Mouse (Mus musculus): ENCODE data around the gene E130308A19Rik. TPM values are rescaled to one million over a fixed set of nuclear protein-coding genes. Genes with fewer than 3 reads are reported as not detected.

E130308A19Rik gene
- polyA plus RNA-seq, 1 experiment from 2014 or later = 35.6 TPM

DNA sequence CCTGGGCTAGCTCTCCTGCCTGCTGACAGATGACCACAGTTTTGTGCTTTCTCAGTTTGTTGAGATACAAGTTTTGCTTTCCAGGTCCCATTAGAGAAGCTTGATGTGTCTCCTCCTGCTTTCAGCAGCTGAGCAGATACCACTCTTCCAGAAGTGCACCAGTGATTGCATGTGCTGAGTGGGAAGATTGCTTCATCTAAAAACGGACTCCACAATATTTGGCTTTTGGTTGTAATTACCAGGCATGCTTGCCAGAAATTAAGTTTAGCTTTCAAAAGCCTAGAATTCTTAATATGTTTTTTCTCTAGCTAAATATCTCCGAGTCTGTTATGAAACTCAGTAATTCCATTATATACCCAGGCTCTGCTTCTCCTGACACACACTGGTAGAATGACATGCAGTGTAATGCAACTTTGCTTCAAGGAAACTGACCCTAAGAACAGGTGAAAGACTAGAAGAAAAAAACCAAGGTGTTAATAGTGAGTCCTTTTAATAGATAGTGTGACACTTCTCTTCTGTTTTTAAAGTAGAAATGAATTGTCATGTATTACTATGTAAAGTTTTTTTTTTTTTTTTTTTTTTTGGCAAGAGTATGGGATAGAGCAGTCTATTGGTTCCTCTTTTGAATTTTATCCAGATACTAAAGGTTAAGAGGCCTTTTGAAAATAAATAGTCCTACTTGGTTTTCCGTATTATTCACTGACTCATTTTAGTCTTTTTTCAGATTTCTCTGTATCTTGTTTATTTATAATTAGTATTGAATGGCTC is 40.7 kb downstream of the E130308A19Rik start:
- Histone ChIP-seq H3K4me1 (ENCODE audit: control insufficient read depth, insufficient read depth, low read length) (no peaks in the 10 kb centered on the region; the same call in 1 of the 2 replicates), H3K4me2 (ENCODE audit: low read depth, severe bottlenecking) (no peak overlapping the region), H3K9me3 (ENCODE audit: control insufficient read depth, low read length) (no peaks in the 10 kb centered on the region), H3K27me3 (ENCODE audit: control insufficient read depth, insufficient read depth, low read length) (no peaks in the 10 kb centered on the region), H3K9ac (ENCODE audit: low read length) (no peak overlapping the region), H3K27ac (replicated peaks; ENCODE audit: low read depth, low read length) (no peak overlapping the region), H3K4me3 (ENCODE audit: low read depth, low read length) (no peak overlapping the region), H3K36me3 (ENCODE audit: control insufficient read depth, insufficient read depth, low read length) (no peaks in the 10 kb centered on the region)
- ATAC-seq (ENCODE audit: insufficient number of reproducible peaks, low FRiP score, low TSS enrichment, low read depth) (no peak), DNase-seq (ENCODE audit: low spot score) (no peak)
- 85% methylated on average over 3 of the region's 3 CpGs for WGBS

DNA sequence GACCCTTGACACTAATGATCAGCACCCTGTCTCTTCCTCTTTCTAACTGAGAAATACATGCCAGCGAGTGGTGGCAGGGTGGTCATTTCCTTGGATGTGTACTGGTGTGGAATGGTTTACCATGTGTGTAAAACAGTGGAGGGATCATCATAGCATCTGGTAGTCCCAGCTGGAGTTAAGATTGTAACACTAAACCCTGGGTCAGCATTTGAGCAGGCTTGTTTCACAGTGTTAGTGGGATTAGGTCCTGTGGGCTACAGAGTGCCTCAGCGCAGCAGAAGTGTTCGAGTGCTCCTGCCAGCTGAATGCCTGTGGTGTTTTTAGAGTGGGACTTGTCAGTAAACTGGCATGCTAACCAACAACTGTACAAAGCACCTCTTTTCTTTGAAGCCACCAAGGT is 42.0 kb downstream of the E130308A19Rik start:
- Histone ChIP-seq H3K27me3 (ENCODE audit: control insufficient read depth, insufficient read depth, low read length) (no peaks in the 10 kb centered on the region), H3K27ac (replicated peaks; ENCODE audit: low read depth, low read length) (no peak overlapping the region), H3K9me3 (ENCODE audit: control insufficient read depth, low read length) (no peaks in the 10 kb centered on the region), H3K4me2 (ENCODE audit: low read depth, severe bottlenecking) (no peak overlapping the region), H3K36me3 (ENCODE audit: control insufficient read depth, insufficient read depth, low read length) (no peaks in the 10 kb centered on the region), H3K4me1 (ENCODE audit: control insufficient read depth, insufficient read depth, low read length) (no peaks in the 10 kb centered on the region; the same call in 1 of the 2 replicates), H3K4me3 (ENCODE audit: low read depth, low read length) (no peak overlapping the region), H3K9ac (ENCODE audit: low read length) (no peak overlapping the region)
- DNase-seq (ENCODE audit: low spot score) = peak; percentile 32
- WGBS = 57% methylated on average over 3 of the region's 3 CpGs
- ATAC-seq (ENCODE audit: insufficient number of reproducible peaks, low FRiP score, low TSS enrichment, low read depth) = peak; percentile 79; the same call in 1 of the 2 replicates

DNA sequence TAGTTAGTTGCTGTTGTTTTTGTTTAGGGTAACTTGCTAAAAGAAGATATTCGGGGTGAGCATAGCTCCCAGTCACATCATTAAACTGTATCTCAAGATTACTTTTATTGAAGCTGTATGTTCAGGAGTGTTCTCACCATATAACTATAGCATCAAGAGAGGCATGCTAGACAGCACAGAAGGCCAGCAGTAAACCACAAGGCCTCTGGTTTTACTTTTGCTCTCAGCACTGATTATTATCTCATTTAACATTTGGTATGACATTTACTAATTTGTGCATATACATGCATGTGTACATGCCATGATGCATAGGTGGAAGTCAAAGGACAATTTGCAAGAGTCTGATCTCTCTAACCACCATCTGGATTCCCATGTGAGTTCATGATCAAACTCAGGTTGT is 43.1 kb downstream of the E130308A19Rik start:
- no peak for ATAC-seq (ENCODE audit: insufficient number of reproducible peaks, low FRiP score, low TSS enrichment, low read depth)

DNA sequence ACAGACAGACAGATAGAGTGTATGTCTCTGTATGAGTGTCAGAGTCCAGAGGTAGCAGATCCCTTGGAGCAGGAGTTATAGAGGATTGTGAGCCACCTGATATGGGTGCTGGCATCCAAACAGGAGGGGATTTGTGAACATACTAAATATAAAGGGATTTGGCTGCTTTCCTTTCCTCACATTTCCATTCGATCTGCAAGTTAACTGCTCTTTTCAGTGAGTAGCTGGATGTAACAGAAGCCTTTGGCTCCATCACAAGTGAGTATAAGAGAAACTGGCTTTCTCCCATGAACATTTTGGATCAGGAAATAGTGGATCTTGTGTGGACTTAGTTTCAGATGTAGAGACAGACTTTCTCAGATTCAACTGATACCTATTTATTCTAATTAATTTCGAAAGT is 44.0 kb downstream of the E130308A19Rik start:
- no peaks in the 10 kb centered on the region; the same call in 1 of the 2 replicates for H3K4me1 ChIP-seq (ENCODE audit: control insufficient read depth, insufficient read depth, low read length)
- H3K27ac ChIP-seq (replicated peaks; ENCODE audit: low read depth, low read length) = no peak overlapping the region
- H3K9ac ChIP-seq (ENCODE audit: low read length) = no peak overlapping the region
- ATAC-seq (ENCODE audit: insufficient number of reproducible peaks, low FRiP score, low TSS enrichment, low read depth) (no peak), DNase-seq (ENCODE audit: low spot score) (no peak)
- 82% methylated on average over 2 of the region's 2 CpGs for WGBS
- H3K9me3 ChIP-seq (ENCODE audit: control insufficient read depth, low read length) = no peaks in the 10 kb centered on the region
- H3K4me3 ChIP-seq (ENCODE audit: low read depth, low read length) = no peak overlapping the region
- H3K36me3 ChIP-seq (ENCODE audit: control insufficient read depth, insufficient read depth, low read length) = no peaks in the 10 kb centered on the region
- H3K27me3 ChIP-seq (ENCODE audit: control insufficient read depth, insufficient read depth, low read length) = no peaks in the 10 kb centered on the region
- no peak overlapping the region for H3K4me2 ChIP-seq (ENCODE audit: low read depth, severe bottlenecking)

More for the DNA sequence above, 43.1 kb downstream of the E130308A19Rik start:
- Histone ChIP-seq H3K27ac (replicated peaks; ENCODE audit: low read depth, low read length) (no peak overlapping the region), H3K36me3 (ENCODE audit: control insufficient read depth, insufficient read depth, low read length) (no peaks in the 10 kb centered on the region), H3K27me3 (ENCODE audit: control insufficient read depth, insufficient read depth, low read length) (no peaks in the 10 kb centered on the region), H3K9ac (ENCODE audit: low read length) (no peak overlapping the region), H3K4me2 (ENCODE audit: low read depth, severe bottlenecking) (no peak overlapping the region), H3K4me1 (ENCODE audit: control insufficient read depth, insufficient read depth, low read length) (no peaks in the 10 kb centered on the region; the same call in 1 of the 2 replicates), H3K4me3 (ENCODE audit: low read depth, low read length) (no peak overlapping the region), H3K9me3 (ENCODE audit: control insufficient read depth, low read length) (no peaks in the 10 kb centered on the region)
- 97% methylated on average over 1 of the region's 1 CpGs for WGBS
- no peak for DNase-seq (ENCODE audit: low spot score)

DNA sequence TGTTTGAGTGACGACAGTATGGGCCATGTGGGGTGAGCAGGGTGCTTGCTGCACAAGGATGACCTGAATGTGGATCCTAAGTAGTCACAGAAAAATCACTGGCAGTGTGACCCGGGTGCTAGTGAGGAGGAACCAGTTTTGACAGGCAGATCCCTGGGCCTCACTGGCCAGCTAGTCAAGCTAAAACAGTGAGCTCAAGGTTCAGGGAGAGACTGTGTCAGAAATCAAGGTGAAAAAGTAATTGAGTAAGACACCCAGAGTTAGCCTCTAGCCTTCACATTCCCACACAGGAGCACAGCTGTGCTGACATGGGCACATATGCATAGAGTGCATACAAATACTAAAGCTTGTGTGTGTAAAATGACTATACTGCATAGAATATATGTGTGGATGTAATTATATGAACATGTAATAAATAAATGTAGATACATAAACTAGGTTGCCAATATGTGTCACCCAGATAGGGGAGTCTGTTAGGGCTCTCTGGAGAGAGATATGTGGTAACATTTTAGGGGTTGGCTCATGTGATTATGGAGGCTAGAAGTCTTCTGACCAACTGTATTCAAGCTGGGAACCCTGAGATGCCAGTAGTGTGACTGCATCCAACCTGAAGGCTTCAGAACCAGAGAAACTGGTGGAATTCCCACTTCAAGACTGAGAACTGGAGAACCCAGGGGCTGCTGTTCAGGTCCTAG is 47.6 kb downstream of the E130308A19Rik start:
- ATAC-seq (ENCODE audit: insufficient number of reproducible peaks, low FRiP score, low TSS enrichment, low read depth) (no peak), DNase-seq (ENCODE audit: low spot score) (no peak)
- Histone ChIP-seq H3K4me2 (ENCODE audit: low read depth, severe bottlenecking) (no peak overlapping the region), H3K36me3 (ENCODE audit: control insufficient read depth, insufficient read depth, low read length) (no peaks in the 10 kb centered on the region), H3K9ac (ENCODE audit: low read length) (no peak overlapping the region), H3K4me1 (ENCODE audit: control insufficient read depth, insufficient read depth, low read length) (no peaks in the 10 kb centered on the region), H3K9me3 (ENCODE audit: control insufficient read depth, low read length) (no peaks in the 10 kb centered on the region), H3K27ac (replicated peaks; ENCODE audit: low read depth, low read length) (no peak overlapping the region), H3K27me3 (ENCODE audit: control insufficient read depth, insufficient read depth, low read length) (no peaks in the 10 kb centered on the region), H3K4me3 (ENCODE audit: low read depth, low read length) (no peak overlapping the region)
- 87% methylated on average over 2 of the region's 2 CpGs for WGBS

DNA sequence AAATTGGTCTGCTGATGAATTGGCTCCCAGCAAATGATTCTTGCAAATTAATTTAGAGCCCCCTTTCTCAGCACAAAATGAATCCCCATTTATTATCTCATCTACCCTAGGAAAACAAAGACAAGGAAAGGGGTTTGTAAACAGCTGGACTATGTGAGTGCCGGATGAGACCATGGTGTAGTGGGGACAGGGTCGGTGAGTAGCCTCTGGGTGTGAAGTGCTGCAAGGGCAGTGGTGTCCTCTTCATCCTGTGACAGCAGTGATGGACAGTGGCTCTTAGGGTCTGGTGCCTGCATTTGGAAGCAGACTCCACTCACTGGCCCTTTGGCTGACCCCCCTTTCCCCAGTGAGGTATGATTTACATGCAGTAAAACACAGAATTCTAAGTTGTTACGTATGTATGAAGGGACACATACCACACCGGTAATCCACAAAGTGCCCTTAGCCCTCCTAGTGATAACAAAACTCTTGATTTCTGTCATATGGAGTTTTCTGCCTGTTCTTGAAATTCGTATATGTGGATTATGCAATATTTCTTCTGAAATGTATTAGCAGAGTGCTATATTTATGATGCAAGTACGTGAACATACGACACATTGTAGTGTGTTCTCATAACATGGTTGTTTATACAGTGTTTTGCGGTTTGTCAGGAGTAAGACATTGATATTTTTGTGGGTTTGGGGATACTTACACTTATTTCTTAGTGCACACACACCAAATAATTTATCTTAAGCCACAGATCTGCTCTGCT is 49.1 kb downstream of the E130308A19Rik start:
- H3K9ac ChIP-seq (ENCODE audit: low read length) = no peak overlapping the region
- no peak overlapping the region for H3K27ac ChIP-seq (replicated peaks; ENCODE audit: low read depth, low read length)
- H3K4me1 ChIP-seq (ENCODE audit: control insufficient read depth, insufficient read depth, low read length) = no peaks in the 10 kb centered on the region
- DNase-seq (ENCODE audit: low spot score) (no peak), ATAC-seq (ENCODE audit: insufficient number of reproducible peaks, low FRiP score, low TSS enrichment, low read depth) (no peak)
- no peak overlapping the region for H3K4me2 ChIP-seq (ENCODE audit: low read depth, severe bottlenecking)
- no peaks in the 10 kb centered on the region for H3K27me3 ChIP-seq (ENCODE audit: control insufficient read depth, insufficient read depth, low read length)
- no peak overlapping the region for H3K4me3 ChIP-seq (ENCODE audit: low read depth, low read length)
- no peaks in the 10 kb centered on the region for H3K36me3 ChIP-seq (ENCODE audit: control insufficient read depth, insufficient read depth, low read length)
- WGBS = 82% methylated on average over 8 of the region's 8 CpGs
- H3K9me3 ChIP-seq (ENCODE audit: control insufficient read depth, low read length) = no peaks in the 10 kb centered on the region

DNA sequence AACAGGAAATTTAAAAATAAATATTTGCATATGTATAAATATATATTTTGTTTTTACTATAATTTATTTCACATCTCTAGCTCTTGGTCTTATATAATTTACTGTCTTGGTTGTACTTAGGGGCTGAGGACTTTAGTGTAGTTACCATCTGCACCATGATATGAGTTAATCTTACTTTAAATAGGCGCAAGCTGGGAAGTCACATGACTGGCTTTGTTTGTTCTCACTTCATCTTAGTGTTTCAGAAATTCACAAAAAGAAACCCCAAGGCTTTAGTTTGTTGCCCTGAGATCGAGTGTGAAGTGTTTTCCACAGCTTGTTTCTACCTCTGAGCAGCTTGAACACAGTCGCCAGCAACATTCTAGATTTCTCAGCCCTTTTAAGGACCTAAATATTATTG is 49.7 kb downstream of the E130308A19Rik start:
- DNase-seq (ENCODE audit: low spot score) = no peak
- H3K27me3 ChIP-seq (ENCODE audit: control insufficient read depth, insufficient read depth, low read length) = no peaks in the 10 kb centered on the region
- no peak overlapping the region for H3K9ac ChIP-seq (ENCODE audit: low read length)
- no peak overlapping the region for H3K27ac ChIP-seq (replicated peaks; ENCODE audit: low read depth, low read length)
- no peaks in the 10 kb centered on the region for H3K36me3 ChIP-seq (ENCODE audit: control insufficient read depth, insufficient read depth, low read length)
- peaks cover 3% of the 10 kb centered on the region; the same call in 1 of the 2 replicates for H3K4me1 ChIP-seq (ENCODE audit: control insufficient read depth, insufficient read depth, low read length)
- H3K4me3 ChIP-seq (ENCODE audit: low read depth, low read length) = no peak overlapping the region
- 79% methylated on average over 3 of the region's 3 CpGs for WGBS
- H3K9me3 ChIP-seq (ENCODE audit: control insufficient read depth, low read length) = no peaks in the 10 kb centered on the region
- H3K4me2 ChIP-seq (ENCODE audit: low read depth, severe bottlenecking) = no peak overlapping the region
- no peak for ATAC-seq (ENCODE audit: insufficient number of reproducible peaks, low FRiP score, low TSS enrichment, low read depth)

DNA sequence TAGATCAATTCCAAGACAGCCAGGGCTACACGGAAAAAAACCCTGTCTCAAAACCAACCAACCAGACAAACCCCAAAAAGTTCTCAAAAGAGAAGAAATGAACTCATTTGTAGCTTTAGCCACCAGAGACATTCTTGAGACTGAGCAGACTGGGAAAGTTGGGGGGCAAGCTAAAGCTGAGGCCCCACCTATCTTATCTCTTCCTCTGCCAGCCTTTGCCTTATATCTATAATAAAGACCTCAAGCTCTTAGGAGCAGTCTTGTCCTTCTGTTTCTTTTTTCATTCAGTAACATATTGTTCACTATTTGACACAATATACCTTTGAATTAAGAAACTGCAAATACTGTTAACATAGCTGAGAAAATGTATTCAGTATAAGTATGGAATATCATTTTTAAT is 55.4 kb downstream of the E130308A19Rik start:
- ATAC-seq (ENCODE audit: insufficient number of reproducible peaks, low FRiP score, low TSS enrichment, low read depth) = no peak
- Histone ChIP-seq H3K27me3 (ENCODE audit: control insufficient read depth, insufficient read depth, low read length) (no peaks in the 10 kb centered on the region), H3K4me1 (ENCODE audit: control insufficient read depth, insufficient read depth, low read length) (peaks cover 7% of the 10 kb centered on the region; the same call in 1 of the 2 replicates), H3K9ac (ENCODE audit: low read length) (no peak overlapping the region), H3K36me3 (ENCODE audit: control insufficient read depth, insufficient read depth, low read length) (no peaks in the 10 kb centered on the region), H3K27ac (replicated peaks; ENCODE audit: low read depth, low read length) (no peak overlapping the region), H3K4me3 (ENCODE audit: low read depth, low read length) (no peak overlapping the region), H3K4me2 (ENCODE audit: low read depth, severe bottlenecking) (no peak overlapping the region), H3K9me3 (ENCODE audit: control insufficient read depth, low read length) (no peaks in the 10 kb centered on the region)
- DNase-seq (ENCODE audit: low spot score) = no peak
- 96% methylated on average over 1 of the region's 1 CpGs for WGBS
